Mouse (Mus musculus) liver, embryonic 14.5 days (tissue): ENCODE data around the gene Pgpep1.

Experiments used
- CTCF ChIP-seq: IDR thresholded peaks from 2 replicates; pipeline ENCODE4 v1.5.1; 2016; ENCODE audit warnings: antibody characterized with exemption, low read depth, control low read depth
- EP300 ChIP-seq: IDR thresholded peaks from 2 replicates; pipeline ENCODE4 v1.6.1; 2016; ENCODE audit warnings: antibody characterized with exemption, low read depth

DNA sequence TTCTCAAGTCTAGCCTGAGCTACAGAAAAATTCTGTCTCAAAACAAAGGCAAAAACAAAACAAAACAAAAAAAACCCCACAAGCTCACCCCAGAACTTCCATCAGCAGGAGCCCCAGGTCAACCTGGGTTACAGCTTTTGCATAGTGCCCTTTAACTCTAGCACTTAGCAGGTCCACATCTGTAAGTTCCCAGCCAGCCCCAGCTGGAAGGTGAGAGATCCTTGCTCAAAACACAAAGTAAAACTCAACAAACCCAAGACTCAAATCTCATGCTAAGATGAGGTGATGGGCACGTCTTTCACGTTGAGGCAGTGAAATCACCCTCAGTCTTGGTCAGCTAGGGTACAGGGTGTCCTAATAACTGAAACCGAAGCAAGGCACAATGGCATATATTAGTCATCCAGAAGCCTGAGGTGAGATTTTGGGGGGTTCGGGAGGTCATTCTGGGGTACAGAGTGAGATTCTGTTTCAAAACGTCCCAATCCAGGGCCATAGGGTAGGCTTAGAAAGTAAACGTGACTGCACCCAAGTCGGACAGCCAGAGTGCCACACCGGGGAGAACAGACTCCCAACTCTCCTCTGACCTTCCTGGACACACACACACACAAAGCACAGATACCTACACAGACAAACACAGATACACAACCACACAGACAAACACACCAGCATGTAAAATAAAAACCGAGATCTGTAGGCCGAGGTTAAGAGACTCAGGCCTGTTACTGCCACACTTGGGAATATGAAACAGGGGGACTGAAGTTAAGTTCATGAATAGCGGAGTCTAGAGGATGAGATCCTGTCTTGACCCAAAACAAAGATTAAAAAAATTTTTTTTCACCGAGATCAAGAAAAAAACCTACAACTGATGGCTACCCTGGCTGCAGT lies 37.4 kb upstream of the Pgpep1 start:
- TF ChIP-seq CTCF (no peak), EP300 (no peak)
